Mouse (Mus musculus): ENCODE data around the gene Robo2. TPM values are rescaled to one million over a fixed set of nuclear protein-coding genes. Genes with fewer than 3 reads are reported as not detected.

The Robo2 gene
- polyA plus RNA-seq (2015; fragmentation: Illumina TruSeq; extraction: RNeasy Lipid Tissue Mini Kit (QIAGEN cat#74804); ENCODE audit: low read depth, low replicate concordance): 47.5 TPM

GRCm38 (mm10) chr16:74411481-74412251, at the start of gene Robo2:
Robo2 (minus strand) TSS chr16:74411825.

All from brain, adult 10 weeks (tissue).